Mouse (Mus musculus) testis, adult 2 months (tissue): ENCODE measurements at regions not wholly inside any gene's neighbourhood (a gene's known extent, or its start where the extent isn't known, plus 50 kb on each side); places are given as distances from the start of the nearest gene placed in this dataset.

ENCODE experiments used
- H3K27ac ChIP-seq: fragments of 200-500 bp; 2 replicates; pipeline ENCODE4 v1.5.1; 2012; ENCODE audit warnings: low read depth, low read length; ENCODE audit not compliant: control insufficient read depth, insufficient read depth
- H3K27me3 ChIP-seq: fragments of 200-500 bp; 2 replicates; pipeline ENCODE4 v1.6.1; 2012; ENCODE audit warnings: mild to moderate bottlenecking, low read length, moderate library complexity; ENCODE audit not compliant: control insufficient read depth, insufficient read depth
- H3K36me3 ChIP-seq: fragments of 200-500 bp; 2 replicates; pipeline ENCODE4 v1.6.1; 2012; ENCODE audit warnings: mild to moderate bottlenecking, low read length; ENCODE audit not compliant: control insufficient read depth, insufficient read depth
- H3K4me1 ChIP-seq: fragments of 200-500 bp; 2 replicates; pipeline ENCODE4 v1.6.1; 2012; ENCODE audit warnings: low read length; ENCODE audit not compliant: control insufficient read depth, insufficient read depth
- H3K4me3 ChIP-seq: fragments of 200-500 bp; 2 replicates; pipeline ENCODE4 v1.5.1; 2012; ENCODE audit warnings: low read depth, mild to moderate bottlenecking, low read length, moderate library complexity, mixed read lengths; ENCODE audit not compliant: control insufficient read depth
- CTCF ChIP-seq: fragments of 200-500 bp; IDR thresholded peaks from 2 replicates; pipeline ENCODE4 v1.5.1; 2012; ENCODE audit warnings: low read depth, mild to moderate bottlenecking, inconsistent platforms, low read length, moderate library complexity; ENCODE audit not compliant: control insufficient read depth, insufficient read depth, insufficient replicate concordance
- POLR2A ChIP-seq: fragments of 200-500 bp; IDR thresholded peaks from 2 replicates; pipeline ENCODE4 v1.6.1; 2012; ENCODE audit warnings: low read depth, mild to moderate bottlenecking, inconsistent platforms, low read length, moderate library complexity; ENCODE audit not compliant: control insufficient read depth

DNA sequence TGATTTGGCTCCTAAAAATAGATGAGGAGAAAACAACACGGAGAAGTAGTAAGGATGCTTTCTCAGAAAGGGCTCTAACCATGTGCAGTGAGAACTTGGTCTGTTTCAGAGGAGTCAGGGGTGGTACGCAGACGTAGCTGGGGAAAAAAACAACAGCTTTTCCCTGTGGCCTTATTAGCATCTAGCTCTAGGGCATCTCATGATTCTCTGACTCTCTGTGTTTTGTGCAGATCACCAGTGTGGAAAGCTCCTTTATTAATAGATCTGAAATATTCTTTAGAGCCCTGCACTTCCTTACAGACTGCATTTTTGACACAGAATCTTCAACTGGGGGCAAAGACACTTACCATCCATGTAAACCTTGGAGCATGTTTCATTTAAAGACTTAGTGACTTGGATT, 478.7 kb downstream of the Ptprc start:
- Histone ChIP-seq H3K27ac (no peak overlapping the region), H3K27me3 (no peaks in the 10 kb centered on the region)

DNA sequence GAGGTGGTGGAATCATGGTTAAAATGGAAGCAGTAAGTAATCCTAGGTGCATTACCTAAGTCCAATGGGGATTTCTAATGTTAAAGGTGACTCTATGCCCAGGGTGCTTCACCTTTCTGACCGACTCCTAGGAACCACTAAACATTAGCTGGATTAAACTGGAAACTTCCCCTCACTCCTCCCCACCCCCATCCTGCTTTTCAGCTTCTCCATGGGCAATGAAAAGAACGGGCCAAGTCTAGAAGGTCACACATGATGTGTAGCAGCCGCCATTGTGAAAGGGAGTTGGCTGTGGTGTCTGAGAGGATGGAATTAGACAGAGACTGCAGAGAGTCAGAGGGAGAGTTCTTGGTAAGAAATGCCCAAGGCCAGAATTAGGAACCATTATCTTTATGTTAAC, 479.8 kb downstream of the Ptprc start:
- Histone ChIP-seq H3K27ac (no peak overlapping the region), H3K27me3 (no peaks in the 10 kb centered on the region)

More for the DNA sequence above, 478.7 kb downstream of the Ptprc start:
- H3K4me3 ChIP-seq, result no peak overlapping the region
- no peak for TF ChIP-seq CTCF
- no peak for TF ChIP-seq POLR2A
- no peaks in the 10 kb centered on the region for H3K36me3 ChIP-seq
- H3K4me1 ChIP-seq, result no peaks in the 10 kb centered on the region

DNA sequence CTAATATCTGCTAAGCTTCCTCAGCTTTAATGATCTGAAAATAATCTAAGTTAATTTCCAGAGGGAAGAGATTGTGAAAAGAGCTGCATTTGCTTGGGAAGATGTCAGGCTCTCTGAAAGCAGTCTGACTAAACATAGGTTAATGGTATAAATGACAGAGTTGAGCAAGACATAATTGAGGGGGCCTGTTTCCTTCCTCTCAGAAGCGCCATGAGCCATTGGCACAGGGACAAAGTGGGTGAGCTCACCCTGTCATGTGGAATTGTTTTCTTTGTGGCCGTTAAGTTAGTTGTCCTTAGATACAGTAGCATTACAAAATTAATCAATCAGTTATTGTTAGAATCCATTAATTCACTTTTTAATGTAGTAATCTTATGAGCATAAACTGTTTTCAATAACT, 483.0 kb downstream of the Ptprc start:
- Histone ChIP-seq H3K27me3 (no peaks in the 10 kb centered on the region), H3K4me1 (no peaks in the 10 kb centered on the region), H3K36me3 (no peaks in the 10 kb centered on the region), H3K4me3 (no peak overlapping the region), H3K27ac (no peak overlapping the region)
- no peak for TF ChIP-seq CTCF
- TF ChIP-seq POLR2A, result no peak

More for the DNA sequence above, 479.8 kb downstream of the Ptprc start:
- Histone ChIP-seq H3K4me3 (no peak overlapping the region), H3K4me1 (no peaks in the 10 kb centered on the region), H3K36me3 (no peaks in the 10 kb centered on the region)
- no peak for TF ChIP-seq POLR2A

DNA sequence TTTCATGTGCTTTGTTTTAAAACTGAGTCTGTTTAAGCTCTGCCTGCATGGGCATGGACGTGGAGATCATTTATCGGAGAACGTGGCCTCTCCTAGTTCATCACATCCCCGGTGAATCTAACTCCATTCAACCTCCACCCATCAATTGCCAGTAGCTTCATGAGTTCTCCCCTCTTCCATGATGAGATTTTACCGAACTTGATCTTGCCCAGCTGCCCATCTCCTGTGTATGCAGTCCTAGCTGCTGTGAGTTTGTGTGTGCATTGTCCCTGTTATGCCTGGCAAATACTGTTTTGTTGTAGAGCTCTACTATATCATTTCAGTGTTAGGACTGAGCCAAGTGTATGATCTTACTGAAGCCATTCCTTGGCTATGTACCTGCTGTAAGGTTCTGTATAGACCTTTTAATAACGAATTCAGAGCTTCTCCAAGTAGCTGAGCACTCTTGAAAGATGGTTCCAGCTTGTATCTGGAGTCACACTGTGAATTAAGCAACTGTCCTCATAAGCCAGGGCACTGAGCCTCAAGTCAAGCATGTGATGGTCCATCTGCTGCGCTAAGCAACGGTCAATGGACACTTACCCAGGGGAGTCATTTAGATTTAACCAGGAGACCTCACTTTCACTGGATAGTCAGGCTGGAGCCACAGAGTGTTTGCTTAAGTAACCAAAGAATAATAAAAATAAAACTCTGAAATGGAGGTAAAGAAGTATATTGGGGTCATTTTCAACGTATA, 484.5 kb downstream of the Ptprc start:
- Histone ChIP-seq H3K27ac (no peak overlapping the region), H3K36me3 (no peaks in the 10 kb centered on the region), H3K27me3 (no peaks in the 10 kb centered on the region), H3K4me1 (no peaks in the 10 kb centered on the region), H3K4me3 (no peak overlapping the region)
- TF ChIP-seq POLR2A (no peak), CTCF (no peak)

DNA sequence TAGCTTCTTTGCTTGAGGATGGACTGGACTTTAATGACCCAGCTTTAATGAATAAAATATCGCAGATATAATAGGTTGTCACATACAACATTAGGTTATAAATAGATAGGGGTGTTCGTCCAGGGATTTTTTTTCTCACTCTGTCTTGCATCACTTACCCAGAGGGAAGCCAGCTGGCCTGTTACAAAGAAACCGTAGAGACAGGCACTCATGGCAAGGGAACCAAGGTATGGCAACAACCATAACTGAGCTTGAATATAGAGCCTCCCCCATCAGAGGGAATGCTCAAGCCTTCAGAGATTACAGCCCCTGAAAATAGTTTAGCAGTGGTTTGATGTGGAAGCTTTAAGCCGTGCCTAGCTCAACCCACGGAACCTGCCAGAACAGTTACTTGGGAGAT, 504.9 kb downstream of the Ptprc start:
- no peaks in the 10 kb centered on the region for H3K4me1 ChIP-seq

DNA sequence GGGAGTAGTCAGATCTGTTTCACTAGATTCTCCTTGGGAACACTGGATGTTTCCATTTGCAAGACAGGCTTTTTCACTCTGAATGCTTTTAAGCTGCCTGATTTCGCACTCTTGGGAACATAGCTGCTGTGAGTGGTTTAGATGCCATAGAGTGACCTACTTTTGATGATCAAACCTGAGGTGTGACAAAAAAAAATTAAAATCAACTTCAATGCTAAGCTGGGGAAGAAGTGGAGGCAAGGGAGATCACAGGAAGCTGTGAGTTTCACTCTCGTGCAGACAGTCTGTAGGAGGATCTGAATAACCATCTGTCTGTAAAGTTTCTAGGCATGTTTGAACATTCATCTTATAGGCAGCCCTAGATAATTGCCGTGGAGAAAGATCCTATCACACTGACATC, 505.7 kb downstream of the Ptprc start:
- Histone ChIP-seq H3K4me3 (no peak overlapping the region), H3K4me1 (no peaks in the 10 kb centered on the region), H3K36me3 (no peaks in the 10 kb centered on the region), H3K27me3 (no peaks in the 10 kb centered on the region), H3K27ac (no peak overlapping the region)
- TF ChIP-seq POLR2A (no peak), CTCF (no peak)

More for the DNA sequence above, 504.9 kb downstream of the Ptprc start:
- Histone ChIP-seq H3K36me3 (no peaks in the 10 kb centered on the region), H3K27ac (no peak overlapping the region), H3K4me3 (no peak overlapping the region), H3K27me3 (no peaks in the 10 kb centered on the region)
- TF ChIP-seq CTCF (no peak), POLR2A (no peak)

DNA sequence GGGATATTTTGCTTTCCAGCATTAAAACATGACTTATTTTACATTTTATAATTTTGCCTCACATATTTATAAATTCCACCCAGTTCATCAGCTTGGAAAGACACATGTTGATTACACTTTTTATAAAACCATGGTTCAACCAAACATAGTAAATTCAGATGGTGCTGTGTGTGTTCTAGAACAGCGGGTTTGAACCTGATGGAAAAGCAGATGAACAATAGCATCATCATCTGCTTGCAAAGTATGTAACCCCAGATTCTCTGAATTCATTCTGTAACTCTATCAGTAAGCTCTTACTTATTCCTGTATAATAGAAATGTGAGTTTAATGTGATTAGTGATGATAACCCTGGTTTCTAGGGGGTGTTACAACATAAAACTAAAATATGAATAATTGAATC, 517.4 kb downstream of the Ptprc start:
- Histone ChIP-seq H3K27me3 (no peaks in the 10 kb centered on the region), H3K4me1 (no peaks in the 10 kb centered on the region), H3K4me3 (no peak overlapping the region), H3K36me3 (no peaks in the 10 kb centered on the region), H3K27ac (no peak overlapping the region)
- TF ChIP-seq CTCF (no peak), POLR2A (no peak)
